Mouse (Mus musculus): ENCODE data around the gene Fbln2. TPM values are rescaled to one million over a fixed set of nuclear protein-coding genes. Genes with fewer than 3 reads are reported as not detected.

The Fbln2 gene
- polyA plus RNA-seq (2012; ENCODE audit: insufficient read depth, insufficient read length, missing spikeins), result 17.0 and 19.2 TPM in 2 replicates

GRCm38 (mm10) chr6:91212155-91212554 lies at the start of gene Fbln2:
Gene Fbln2, plus strand, starts transcription at chr6:91212455.
- H3K27ac ChIP-seq (replicated peaks; ENCODE audit: low read depth, low read length), result 0 out of 2 replicates have a peak within 1 kb of the TSS, but pooled peaks have one; percentile 19
- H3K4me3 ChIP-seq (ENCODE audit: insufficient read depth, low read depth, low read length), result peak within 1 kb of the TSS; percentile 54
- peaks cover 10% of the 10 kb centered on the region; the same call in 1 of the 2 replicates for H3K4me1 ChIP-seq (ENCODE audit: control insufficient read depth, insufficient read depth, insufficient read length, low read length)

- H3K4me3 ChIP-seq (ENCODE audit: insufficient read depth, low read depth, low read length), result no peak overlapping the region
These were observed 48.9 kb upstream of the Fbln2 start for GRCm38 (mm10) chr6:91163195-91163911.

GRCm38 (mm10) chr6:91164584-91164983 lies 47.7 kb upstream of the Fbln2 start:
- Histone ChIP-seq H3K4me3 (ENCODE audit: insufficient read depth, low read depth, low read length) (no peak overlapping the region), H3K27ac (replicated peaks; ENCODE audit: low read depth, low read length) (no peak overlapping the region), H3K4me1 (ENCODE audit: control insufficient read depth, insufficient read depth, insufficient read length, low read length) (no peaks in the 10 kb centered on the region)

More at GRCm38 (mm10) chr6:91163195-91163911, 48.9 kb upstream of the Fbln2 start:
- no peak overlapping the region for H3K27ac ChIP-seq (replicated peaks; ENCODE audit: low read depth, low read length)
- H3K4me1 ChIP-seq (ENCODE audit: control insufficient read depth, insufficient read depth, insufficient read length, low read length), result no peaks in the 10 kb centered on the region

- Histone ChIP-seq H3K4me1 (ENCODE audit: control insufficient read depth, insufficient read depth, insufficient read length, low read length) (no peaks in the 10 kb centered on the region), H3K27ac (replicated peaks; ENCODE audit: low read depth, low read length) (no peak overlapping the region), H3K4me3 (ENCODE audit: insufficient read depth, low read depth, low read length) (no peak overlapping the region)
These were observed 47.0 kb upstream of the Fbln2 start for GRCm38 (mm10) chr6:91165210-91165609.

- Histone ChIP-seq H3K27ac (replicated peaks; ENCODE audit: low read depth, low read length) (no peak overlapping the region), H3K4me3 (ENCODE audit: insufficient read depth, low read depth, low read length) (no peak overlapping the region), H3K4me1 (ENCODE audit: control insufficient read depth, insufficient read depth, insufficient read length, low read length) (no peaks in the 10 kb centered on the region)
These were observed 44.4 kb upstream of the Fbln2 start for GRCm38 (mm10) chr6:91167828-91168227.

- no peak overlapping the region for H3K27ac ChIP-seq (replicated peaks; ENCODE audit: low read depth, low read length)
- H3K4me1 ChIP-seq (ENCODE audit: control insufficient read depth, insufficient read depth, insufficient read length, low read length), result no peaks in the 10 kb centered on the region
These were observed 43.1 kb upstream of the Fbln2 start for GRCm38 (mm10) chr6:91169129-91169528.

GRCm38 (mm10) chr6:91171396-91171895 lies 40.8 kb upstream of the Fbln2 start:
- Histone ChIP-seq H3K27ac (replicated peaks; ENCODE audit: low read depth, low read length) (no peak overlapping the region), H3K4me1 (ENCODE audit: control insufficient read depth, insufficient read depth, insufficient read length, low read length) (no peaks in the 10 kb centered on the region)

More at GRCm38 (mm10) chr6:91169129-91169528, 43.1 kb upstream of the Fbln2 start:
- no peak overlapping the region for H3K4me3 ChIP-seq (ENCODE audit: insufficient read depth, low read depth, low read length)

GRCm38 (mm10) chr6:91172381-91172780 lies 39.9 kb upstream of the Fbln2 start:
- Histone ChIP-seq H3K27ac (replicated peaks; ENCODE audit: low read depth, low read length) (no peak overlapping the region), H3K4me1 (ENCODE audit: control insufficient read depth, insufficient read depth, insufficient read length, low read length) (no peaks in the 10 kb centered on the region), H3K4me3 (ENCODE audit: insufficient read depth, low read depth, low read length) (no peak overlapping the region)

More at GRCm38 (mm10) chr6:91171396-91171895, 40.8 kb upstream of the Fbln2 start:
- no peak overlapping the region for H3K4me3 ChIP-seq (ENCODE audit: insufficient read depth, low read depth, low read length)

- H3K4me3 ChIP-seq (ENCODE audit: insufficient read depth, low read depth, low read length), result no peak overlapping the region
These were observed 38.9 kb upstream of the Fbln2 start for GRCm38 (mm10) chr6:91173221-91173880.

GRCm38 (mm10) chr6:91174211-91174610 lies 38.0 kb upstream of the Fbln2 start:
- H3K4me3 ChIP-seq (ENCODE audit: insufficient read depth, low read depth, low read length), result no peak overlapping the region
- no peak overlapping the region for H3K27ac ChIP-seq (replicated peaks; ENCODE audit: low read depth, low read length)
- no peaks in the 10 kb centered on the region for H3K4me1 ChIP-seq (ENCODE audit: control insufficient read depth, insufficient read depth, insufficient read length, low read length)

More at GRCm38 (mm10) chr6:91173221-91173880, 38.9 kb upstream of the Fbln2 start:
- H3K4me1 ChIP-seq (ENCODE audit: control insufficient read depth, insufficient read depth, insufficient read length, low read length), result no peaks in the 10 kb centered on the region
- H3K27ac ChIP-seq (replicated peaks; ENCODE audit: low read depth, low read length), result no peak overlapping the region

- Histone ChIP-seq H3K4me3 (ENCODE audit: insufficient read depth, low read depth, low read length) (no peak overlapping the region), H3K4me1 (ENCODE audit: control insufficient read depth, insufficient read depth, insufficient read length, low read length) (0 out of 2 replicates have a peak, but pooled peaks cover 2% of the 10 kb centered on the region), H3K27ac (replicated peaks; ENCODE audit: low read depth, low read length) (no peak overlapping the region)
These were observed 31.5 kb upstream of the Fbln2 start for GRCm38 (mm10) chr6:91180767-91181171.

- 0 out of 2 replicates have a peak, but pooled peaks cover 2% of the 10 kb centered on the region for H3K4me1 ChIP-seq (ENCODE audit: control insufficient read depth, insufficient read depth, insufficient read length, low read length)
- no peak overlapping the region; the same call in 1 of the 2 replicates for H3K27ac ChIP-seq (replicated peaks; ENCODE audit: low read depth, low read length)
- no peak overlapping the region for H3K4me3 ChIP-seq (ENCODE audit: insufficient read depth, low read depth, low read length)
These were observed 30.9 kb upstream of the Fbln2 start for GRCm38 (mm10) chr6:91181320-91181719.

- Histone ChIP-seq H3K4me1 (ENCODE audit: control insufficient read depth, insufficient read depth, insufficient read length, low read length) (peaks cover 2% of the 10 kb centered on the region; the same call in 1 of the 2 replicates), H3K4me3 (ENCODE audit: insufficient read depth, low read depth, low read length) (no peak overlapping the region), H3K27ac (replicated peaks; ENCODE audit: low read depth, low read length) (no peak overlapping the region)
These were observed 30.2 kb upstream of the Fbln2 start for GRCm38 (mm10) chr6:91182075-91182490.

- no peak overlapping the region for H3K27ac ChIP-seq (replicated peaks; ENCODE audit: low read depth, low read length)
- peaks cover 7% of the 10 kb centered on the region for H3K4me1 ChIP-seq (ENCODE audit: control insufficient read depth, insufficient read depth, insufficient read length, low read length)
- H3K4me3 ChIP-seq (ENCODE audit: insufficient read depth, low read depth, low read length), result no peak overlapping the region
These were observed 29.2 kb upstream of the Fbln2 start for GRCm38 (mm10) chr6:91183041-91183440.

GRCm38 (mm10) chr6:91183980-91184379 lies 28.3 kb upstream of the Fbln2 start:
- Histone ChIP-seq H3K27ac (replicated peaks; ENCODE audit: low read depth, low read length) (no peak overlapping the region), H3K4me3 (ENCODE audit: insufficient read depth, low read depth, low read length) (no peak overlapping the region), H3K4me1 (ENCODE audit: control insufficient read depth, insufficient read depth, insufficient read length, low read length) (peaks cover 7% of the 10 kb centered on the region)
